Mouse (Mus musculus) embryonic stem cell, embryonic (primary cell): ENCODE data around the gene Fgd6.

ENCODE experiments used
- CTCF ChIA-PET, 4 experiments: fragments of 300-600 bp in 2 of 4; fragments of 350-600 bp in 2 of 4; sonication (Branson Sonifier 250); formaldehyde crosslinking; loops; one replicate each; lab custom pipeline; 2022; ENCODE audit warnings: inconsistent platforms in 2 of 4; lab: Charles Lee
- POLR2A ChIA-PET, 4 experiments: fragments of 300-600 bp in 2 of 4; fragments of 350-600 bp in 2 of 4; sonication (Branson Sonifier 250); formaldehyde crosslinking; loops; one replicate each; lab custom pipeline; 2022; ENCODE audit warnings: antibody characterized with exemption in 4 of 4, inconsistent platforms in 1 of 4; lab: Charles Lee

Gene Fgd6

DNA sequence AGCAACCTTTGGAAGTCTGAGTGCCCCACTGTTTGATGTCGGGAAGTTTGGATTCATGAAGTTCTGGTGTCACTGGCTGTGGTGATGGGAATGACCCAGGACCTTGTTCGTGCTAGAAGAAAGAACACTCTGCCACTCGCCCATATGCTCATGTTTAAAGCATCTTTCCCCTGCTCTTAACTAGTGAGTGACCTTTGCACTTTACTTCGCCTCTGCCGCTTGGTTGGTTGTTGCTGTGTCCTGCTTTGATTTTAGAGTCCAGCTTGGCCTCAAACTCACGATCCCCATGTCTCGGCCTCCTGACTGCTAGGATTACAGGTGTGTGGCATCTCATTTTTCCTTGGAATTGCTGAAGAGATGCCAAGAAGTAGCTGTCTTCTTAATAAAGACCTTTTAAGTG is 35.8 kb downstream of the Fgd6 start:
- ChIA-PET POLR2A (interaction anchor here in 2 of 4 experiments (0.5 to 1.4 kb wide), 2 partner anchors 13 to 27 kb away, joined by 3 read pairs; no protein-coding TSS in a partner anchor), CTCF (no interaction called here)

GRCm38 (mm10) chr10:94072261-94072915 is 36.6 kb downstream of the Fgd6 start:
- CTCF ChIA-PET: interaction anchor here in 1 of 4 experiments (0.6 kb wide), 2 partner anchors 25 to 218 kb away, joined by 3 read pairs; no protein-coding TSS in a partner anchor
- POLR2A ChIA-PET: interaction anchor here in 3 of 4 experiments (0.6 to 1.4 kb wide), 5 partner anchors 13 to 36 kb away, joined by 3 to 5 read pairs (median 3); partner anchors contain the start of genes Fgd6 (in 1 of the 3) and Vezt (in 1 of the 3)

DNA sequence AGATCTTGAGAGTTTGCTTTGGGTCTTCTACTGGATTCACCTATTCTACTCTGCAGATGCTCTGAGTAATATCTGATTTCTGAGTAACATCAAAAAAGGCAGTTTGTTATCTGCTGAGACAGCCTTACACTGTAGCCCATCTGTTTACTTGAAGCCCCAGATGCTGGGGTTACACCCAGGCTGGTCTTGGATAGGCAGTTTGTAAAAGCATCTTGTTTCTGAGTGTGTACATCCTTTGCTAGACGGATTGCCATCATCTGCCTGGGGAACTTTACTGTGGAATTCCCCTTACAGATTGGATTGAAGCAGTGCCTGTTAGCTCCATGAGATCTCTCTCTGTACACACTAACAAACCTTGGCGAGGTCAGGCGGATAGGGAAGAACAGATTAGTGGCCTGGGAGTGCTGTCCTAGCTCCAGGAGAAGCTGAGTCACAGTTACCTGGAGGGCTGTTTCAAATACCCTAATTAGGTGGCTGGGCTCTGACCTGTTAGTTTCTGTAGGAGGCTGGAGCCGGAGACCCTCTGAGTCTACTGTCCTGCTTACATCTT is 37.2 kb downstream of the Fgd6 start:
- POLR2A ChIA-PET: interaction anchor here in 3 of 4 experiments (0.6 to 1.4 kb wide), 5 partner anchors 14 to 37 kb away, joined by 3 to 5 read pairs (median 3); partner anchors contain the start of genes Fgd6 (in 1 of the 3) and Vezt (in 1 of the 3)
- CTCF ChIA-PET: interaction anchor here in 1 of 4 experiments (0.6 kb wide), 2 partner anchors 24 to 218 kb away, joined by 3 read pairs; no protein-coding TSS in a partner anchor

DNA sequence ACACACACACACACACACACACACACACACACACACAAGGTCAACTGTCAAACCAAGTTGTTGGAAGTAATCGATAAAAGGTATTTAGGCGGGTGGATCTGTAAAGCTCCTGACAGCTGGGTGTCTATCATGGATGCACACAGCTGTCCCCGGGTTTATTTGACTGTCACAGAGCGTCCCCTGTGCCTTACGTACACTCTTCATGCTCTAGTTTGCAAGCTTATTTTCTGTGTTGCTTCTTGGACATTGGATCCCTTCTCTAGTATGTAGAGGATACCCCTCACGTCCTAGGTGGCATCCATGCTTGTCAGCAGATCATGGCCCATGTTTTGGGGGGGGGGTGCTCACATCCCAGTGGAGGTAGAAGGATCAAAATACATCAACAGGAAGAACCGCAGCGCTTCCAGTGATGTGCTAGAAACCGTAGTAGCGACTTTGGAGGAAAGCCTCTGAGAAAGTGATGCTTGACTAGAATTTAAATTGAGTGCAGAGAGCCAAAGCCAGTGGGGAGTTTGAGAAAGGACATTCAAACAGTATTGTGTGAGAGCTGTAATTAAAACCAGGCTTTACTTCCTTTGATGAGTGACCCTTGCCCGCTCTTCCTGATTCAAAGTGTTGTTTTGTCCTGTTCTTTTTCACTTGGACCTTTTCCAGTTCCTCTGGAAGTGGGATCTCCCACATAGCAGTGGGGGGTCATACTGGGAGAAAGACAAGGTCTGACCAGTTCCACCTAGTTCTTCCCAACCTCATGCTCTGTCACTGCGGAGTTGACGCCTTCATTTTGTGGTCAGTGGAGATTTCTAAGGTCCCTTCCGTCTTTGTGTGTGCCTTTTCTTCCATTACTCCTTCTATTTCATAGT is 41.4 kb downstream of the Fgd6 start:
- POLR2A ChIA-PET: interaction anchor here in 2 of 4 experiments (1.0 to 1.9 kb wide), 2 partner anchors 9 to 13 kb away, joined by 4 to 5 read pairs; no protein-coding TSS in a partner anchor
- CTCF ChIA-PET: interaction anchor here in 3 of 4 experiments (0.5 to 0.7 kb wide), 3 partner anchors 16 to 610 kb away, joined by 3 read pairs; no protein-coding TSS in a partner anchor

- POLR2A ChIA-PET: no interaction called here
- CTCF ChIA-PET: no interaction called here
Observed at GRCm38 (mm10) chr10:94080740-94081139, 44.9 kb downstream of the Fgd6 start.

- ChIA-PET CTCF (no interaction called here), POLR2A (interaction anchor here in 1 of 4 experiments (1.0 kb wide), 1 partner anchor 47 kb away, joined by 3 read pairs; the partner anchor contains the start of genes Fgd6 and Vezt)
Observed at GRCm38 (mm10) chr10:94082040-94082734, 46.4 kb downstream of the Fgd6 start.

- ChIA-PET POLR2A (interaction anchor here in 2 of 4 experiments (1.3 to 2.2 kb wide), 5 partner anchors 9 to 51 kb away, joined by 3 to 6 read pairs (median 5); partner anchors contain the start of genes Fgd6 (in 2 of the 2) and Vezt (in 2 of the 2)), CTCF (interaction anchor here in 1 of 4 experiments (0.6 kb wide), 1 partner anchor 11 kb away, joined by 6 read pairs; no protein-coding TSS in a partner anchor)
Observed at GRCm38 (mm10) chr10:94086315-94086714, 50.5 kb downstream of the Fgd6 start.

DNA sequence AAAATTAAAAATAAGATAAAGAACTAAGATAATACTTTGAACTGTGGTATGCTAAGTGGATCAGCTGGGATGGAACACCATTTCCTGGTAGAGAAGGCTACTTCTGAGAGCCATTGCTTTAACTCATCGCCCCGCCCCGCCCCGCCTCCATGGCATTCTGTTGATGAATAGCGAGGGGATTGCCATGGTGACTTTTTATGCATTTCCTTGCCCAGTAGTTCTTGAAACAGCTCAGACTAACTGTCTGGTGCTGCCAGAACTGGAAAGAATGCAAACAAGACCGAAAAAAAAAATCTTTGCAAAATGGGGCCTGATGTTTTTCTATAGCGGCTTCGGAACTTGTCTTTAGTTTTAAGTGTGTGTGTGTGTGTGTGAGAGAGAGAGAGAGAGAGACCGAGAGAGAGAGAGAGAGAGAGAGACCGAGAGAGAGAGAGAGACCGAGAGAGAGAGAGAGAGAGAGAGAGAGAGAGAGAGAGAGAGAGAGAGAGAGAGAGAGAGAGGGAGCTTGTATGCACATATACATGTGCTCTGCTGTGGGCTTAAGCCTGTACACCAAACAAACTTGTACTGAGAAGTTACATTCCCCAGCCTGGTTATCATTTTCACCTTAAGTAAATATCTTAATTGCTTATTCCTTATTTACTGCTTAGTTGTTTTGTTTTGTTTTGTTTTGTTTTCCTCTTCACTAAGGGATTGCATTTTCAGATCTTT is 51.7 kb downstream of the Fgd6 start:
- ChIA-PET CTCF (no interaction called here), POLR2A (interaction anchor here in 3 of 4 experiments (0.6 to 2.2 kb wide), 9 partner anchors 10 to 102 kb away, joined by 3 to 6 read pairs (median 3); partner anchors contain the start of genes Fgd6 (in 2 of the 3) and Vezt (in 2 of the 3))

DNA sequence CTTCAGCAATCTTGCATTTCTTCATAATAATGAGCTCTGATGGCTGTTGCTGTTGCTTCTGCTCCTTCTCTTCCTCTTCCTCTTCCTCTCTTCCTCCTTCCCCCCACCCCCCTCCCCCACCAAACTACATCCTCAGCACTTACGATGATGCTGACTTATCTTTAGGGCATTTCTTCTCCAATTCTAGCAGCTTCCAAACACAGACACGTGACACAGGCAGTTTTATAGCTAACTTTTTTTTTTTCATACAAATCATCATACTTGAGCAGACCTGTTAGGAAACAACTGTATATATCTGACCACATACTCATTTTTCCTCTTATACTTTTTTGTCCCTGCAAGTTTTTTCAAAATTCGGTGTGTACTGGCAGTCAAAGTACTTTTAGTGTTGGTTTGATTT is 54.2 kb downstream of the Fgd6 start:
- POLR2A ChIA-PET: interaction anchor here in 1 of 4 experiments (0.5 to 2.0 kb wide), 3 partner anchors 13 to 512 kb away, joined by 3 to 5 read pairs (median 5); partner anchors contain the start of genes Fgd6 and Vezt
- CTCF ChIA-PET: interaction anchor here in 1 of 4 experiments (0.7 kb wide), 1 partner anchor 27 kb away, joined by 4 read pairs; no protein-coding TSS in a partner anchor

GRCm38 (mm10) chr10:94093534-94093933 is 57.7 kb downstream of the Fgd6 start:
- CTCF ChIA-PET: interaction anchor here in 2 of 4 experiments (0.5 to 0.7 kb wide), 4 partner anchors 17 to 849 kb away, joined by 3 to 4 read pairs (median 4); no protein-coding TSS in a partner anchor
- POLR2A ChIA-PET: interaction anchor here in 3 of 4 experiments (0.5 to 1.4 kb wide), 13 partner anchors 8 to 1321 kb away, joined by 3 to 11 read pairs (median 3); partner anchors contain the start of genes Fgd6 (in 2 of the 3), Vezt (in 2 of the 3) and Ndufa12 (in 1 of the 3)

- ChIA-PET POLR2A (interaction anchor here in 2 of 4 experiments (0.6 to 4.3 kb wide), 5 partner anchors 10 to 1622 kb away, joined by 3 to 18 read pairs (median 3); partner anchors contain the start of genes Fgd6 (in 2 of the 2) and Vezt (in 2 of the 2)), CTCF (no interaction called here)
Observed at GRCm38 (mm10) chr10:94095743-94096465, 60.1 kb downstream of the Fgd6 start.

DNA sequence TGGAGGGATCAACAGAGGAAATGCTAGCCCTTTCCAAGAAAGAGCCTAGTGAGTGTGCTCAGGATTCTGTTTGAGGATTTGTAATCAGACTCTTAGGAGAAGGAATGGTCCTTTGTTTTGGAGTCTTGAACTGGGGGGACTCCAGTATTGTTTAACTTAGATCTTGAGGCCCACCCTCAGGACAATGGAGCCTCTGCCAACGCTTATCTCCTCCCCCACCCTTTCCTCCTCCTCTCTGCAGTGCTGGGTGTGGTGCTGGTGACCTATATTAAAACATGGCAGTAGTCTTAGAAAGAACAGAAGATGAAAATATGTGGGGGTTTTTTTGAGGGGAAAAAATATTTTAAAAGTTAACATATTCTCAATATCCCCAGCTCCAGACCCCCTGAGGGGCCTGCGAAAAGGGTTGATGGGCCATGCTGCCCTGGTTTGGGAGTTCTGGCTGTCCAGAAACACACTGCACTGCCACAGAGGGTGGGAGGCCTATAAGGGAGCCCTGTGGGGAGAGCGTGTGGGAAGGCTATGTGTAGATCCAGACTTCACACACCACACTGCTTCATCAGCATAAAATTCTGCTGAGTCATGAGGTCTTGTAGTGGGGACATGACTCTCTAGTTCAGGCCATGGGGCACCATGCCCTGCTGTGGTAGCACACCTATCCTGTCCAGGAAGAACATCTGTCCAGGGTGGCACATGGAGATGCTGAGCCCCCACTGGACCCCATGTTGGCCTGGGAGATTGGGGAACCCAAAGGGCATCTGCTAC is 61.5 kb downstream of the Fgd6 start:
- CTCF ChIA-PET: interaction anchor here in 1 of 4 experiments (0.6 kb wide), 1 partner anchor 25 kb away, joined by 3 read pairs; no protein-coding TSS in a partner anchor
- POLR2A ChIA-PET: interaction anchor here in 2 of 4 experiments (1.9 to 4.3 kb wide), 2 partner anchors 61 to 62 kb away, joined by 8 to 18 read pairs; partner anchors contain the start of genes Fgd6 (in 2 of the 2) and Vezt (in 2 of the 2)

- ChIA-PET POLR2A (interaction anchor here in 1 of 4 experiments (0.9 to 4.3 kb wide), 2 partner anchors 11 to 63 kb away, joined by 3 to 18 read pairs; partner anchors contain the start of genes Fgd6 and Vezt), CTCF (interaction anchor here in 1 of 4 experiments (1.1 kb wide), 1 partner anchor 62 kb away, joined by 4 read pairs; the partner anchor contains the start of genes Fgd6 and Vezt)
Observed at GRCm38 (mm10) chr10:94098100-94098499, 62.3 kb downstream of the Fgd6 start.

DNA sequence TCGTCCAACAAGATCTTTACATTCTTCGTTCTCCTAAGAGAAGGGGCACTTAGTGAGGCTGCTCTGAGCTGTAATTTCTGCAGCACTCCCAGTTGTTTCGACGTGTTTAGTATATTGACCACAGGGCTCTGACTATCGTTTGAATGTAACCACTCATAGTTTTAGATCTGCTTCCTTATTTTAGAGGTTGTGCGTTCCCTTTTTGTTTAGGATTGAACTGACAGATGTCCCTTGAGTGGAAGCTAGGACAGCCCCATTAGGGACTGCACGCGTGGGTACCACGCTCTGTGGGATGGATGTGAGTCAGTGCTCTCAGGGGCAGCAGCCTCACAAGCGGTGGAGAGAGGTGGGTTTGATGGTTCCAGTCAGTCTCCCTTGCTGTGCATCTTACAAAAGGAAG is 69.7 kb downstream of the Fgd6 start:
- ChIA-PET POLR2A (interaction anchor here in 1 of 4 experiments (0.8 kb wide), 1 partner anchor 9 kb away, joined by 3 read pairs; no protein-coding TSS in a partner anchor), CTCF (interaction anchor here in 1 of 4 experiments (0.6 kb wide), 1 partner anchor 10 kb away, joined by 3 read pairs; no protein-coding TSS in a partner anchor)

DNA sequence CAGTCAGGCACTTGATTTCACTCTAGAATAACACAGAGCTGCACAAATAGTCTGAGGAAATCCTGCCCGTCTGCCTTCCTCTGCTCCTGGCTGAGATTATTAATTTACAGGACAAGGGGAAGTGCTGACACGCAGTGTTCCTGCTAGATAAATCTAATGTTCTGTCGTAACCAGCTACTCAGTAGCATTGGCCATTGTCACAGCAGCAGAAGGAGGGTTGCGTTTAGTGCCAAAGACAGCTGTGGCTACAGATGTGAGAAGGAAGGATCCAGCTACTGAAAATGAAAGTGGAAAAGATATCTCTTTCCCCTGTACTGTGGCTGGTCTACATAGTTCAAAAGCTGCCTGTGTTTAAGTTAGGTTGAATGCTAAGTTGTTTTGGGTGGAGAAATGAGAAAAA is 71.4 kb downstream of the Fgd6 start:
- POLR2A ChIA-PET: interaction anchor here in 1 of 4 experiments (0.6 to 0.8 kb wide), 2 partner anchors 73 to 382 kb away, joined by 4 read pairs; no protein-coding TSS in a partner anchor

More for the DNA sequence above, 71.4 kb downstream of the Fgd6 start:
- CTCF ChIA-PET: no interaction called here
